In the genomic region with DNA sequence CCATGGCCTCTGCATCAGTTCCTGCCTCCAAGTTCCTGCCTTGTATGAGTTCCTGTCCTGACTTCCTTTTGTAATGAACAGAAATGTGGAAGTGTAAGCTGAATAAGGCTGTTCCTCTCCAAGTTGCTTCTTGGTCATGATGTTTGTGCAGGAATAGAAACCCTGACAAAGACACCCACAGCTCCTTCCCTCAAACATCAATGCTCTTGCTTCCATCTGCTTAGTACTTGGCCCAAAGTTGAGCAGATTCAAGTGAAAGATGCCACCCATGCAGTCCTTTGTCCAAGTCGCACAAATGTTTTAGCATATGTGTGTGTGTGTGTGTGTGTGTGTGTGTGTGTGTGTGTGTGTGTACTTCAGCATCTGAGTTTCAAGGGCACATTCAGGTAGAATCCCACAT, we compare ENCODE assay signal across 28 mouse cellular contexts.
"Had no signal": no experiment of that assay in that cellular context is flagged by ENCODE, and none has a peak within 500 bp of the region (broad histone marks: within the 10 kb centered on the region; RNA-seq: fewer than 3 reads in every experiment).

No protein-coding gene starts in this region.

- DNase-seq: gastrocnemius, adult 2 months; gastrocnemius, postnatal 10 days; gastrocnemius, postnatal 36 days; heart, adult 11 months; heart, adult 2 months; heart, postnatal 14 days; heart, postnatal 36 days; kidney, adult 11 months; kidney, adult 2 months; kidney, adult 9 months; kidney, postnatal 14 days; kidney, postnatal 36 days; layer of hippocampus, adult 9-11 months; layer of hippocampus, postnatal 36 days; liver; liver, embryonic 13.5 days had no signal

- H3K4me2 ChIP-seq: heart, embryonic 11.5 days; heart, embryonic 13.5 days; heart, embryonic 15.5 days; hindbrain, embryonic 13.5 days; hindbrain, embryonic 15.5 days; kidney, embryonic 15.5 days; limb, embryonic 12.5 days; liver, embryonic 11.5 days; liver, embryonic 13.5 days had no signal

- ATAC-seq: hindbrain, postnatal 0 days; intestine, embryonic 16.5 days had no signal

- H3K4me3 ChIP-seq: gastrocnemius, adult 2 months; heart, adult 2 months; heart, embryonic 13.5 days; heart, embryonic 15.5 days; hindbrain, embryonic 13.5 days; hindbrain, embryonic 15.5 days; kidney, embryonic 15.5 days; limb, embryonic 10.5 days; limb, embryonic 12.5 days; liver, embryonic 13.5 days had no signal

- H3K9ac ChIP-seq: heart, embryonic 13.5 days; heart, embryonic 15.5 days; hindbrain, embryonic 13.5 days; hindbrain, embryonic 15.5 days; kidney, embryonic 15.5 days; limb, embryonic 12.5 days; liver, embryonic 13.5 days had no signal

- H3K9me3 ChIP-seq: heart, embryonic 13.5 days; heart, embryonic 15.5 days; hindbrain, embryonic 13.5 days; hindbrain, embryonic 15.5 days; kidney, embryonic 15.5 days; limb, embryonic 10.5 days; limb, embryonic 12.5 days; liver, embryonic 13.5 days had no signal

- H3K4me1 ChIP-seq: heart, embryonic 13.5 days; heart, embryonic 15.5 days; hindbrain, embryonic 13.5 days; kidney, embryonic 15.5 days; limb, embryonic 10.5 days; limb, embryonic 12.5 days; liver, embryonic 13.5 days had no signal

- H3K27ac ChIP-seq: gastrocnemius, adult 2 months; heart, adult 2 months; heart, embryonic 13.5 days; heart, embryonic 15.5 days; hindbrain, embryonic 13.5 days; hindbrain, embryonic 15.5 days; hindbrain, postnatal 0 days; kidney, embryonic 15.5 days; kidney, postnatal 0 days; limb, embryonic 10.5 days; limb, embryonic 12.5 days; liver, embryonic 13.5 days had no signal

- H3K36me3 ChIP-seq: heart, embryonic 13.5 days; heart, embryonic 15.5 days; hindbrain, embryonic 13.5 days; hindbrain, embryonic 15.5 days; kidney, embryonic 15.5 days; limb, embryonic 10.5 days; limb, embryonic 12.5 days; liver, embryonic 13.5 days had no signal

- H3K27me3 ChIP-seq: heart, embryonic 13.5 days; heart, embryonic 15.5 days; hindbrain, embryonic 13.5 days; hindbrain, embryonic 15.5 days; kidney, embryonic 15.5 days; limb, embryonic 12.5 days; liver, embryonic 13.5 days had no signal
